Mouse (Mus musculus): ENCODE measurements around the gene Lhcgr. TPM values are rescaled to one million over a fixed set of nuclear protein-coding genes. Genes with fewer than 3 reads are reported as not detected.

The Lhcgr gene
- total and polyA plus RNA-seq, 2 experiments, result not detected

GRCm38 (mm10) chr17:88790680-88791079, 1.1 kb downstream of the Lhcgr start:
- Histone ChIP-seq H3K27ac (replicated peaks; ENCODE audit: insufficient read depth, low read depth, low read length) (no peak overlapping the region), H3K4me3 (ENCODE audit: insufficient read depth, low read depth, low read length) (no peak overlapping the region), H3K4me1 (ENCODE audit: control insufficient read depth, insufficient read depth, low read length) (no peaks in the 10 kb centered on the region), H3K36me3 (ENCODE audit: control insufficient read depth, insufficient read depth, low read length) (no peaks in the 10 kb centered on the region), H3K9ac (ENCODE audit: low read depth, low read length) (no peak overlapping the region), H3K79me2 (ENCODE audit: control insufficient read depth, insufficient read depth, low read length) (no peaks in the 10 kb centered on the region), H3K27me3 (ENCODE audit: control insufficient read depth, insufficient read depth, low read length) (0 out of 2 replicates have a peak, but pooled peaks cover 5% of the 10 kb centered on the region)
- 76% methylated on average over 2 of the region's 2 CpGs for WGBS
- no peak for TF ChIP-seq POLR2A (IDR thresholded peaks at IDR 0.05; ENCODE audit: extremely low read depth, insufficient read depth, low read length)
- TF ChIP-seq CTCF (IDR thresholded peaks at IDR 0.05; ENCODE audit: low read depth, low read length), result no peak
- DNase-seq (ENCODE audit: extremely low read depth, low read depth, low spot score), result no peak

- H3K27me3 ChIP-seq (ENCODE audit: control insufficient read depth, insufficient read depth, low read length), result 0 out of 2 replicates have a peak, but pooled peaks cover 5% of the 10 kb centered on the region
- H3K27ac ChIP-seq (replicated peaks; ENCODE audit: insufficient read depth, low read depth, low read length), result no peak overlapping the region
- no peaks in the 10 kb centered on the region for H3K4me1 ChIP-seq (ENCODE audit: control insufficient read depth, insufficient read depth, low read length)
- H3K4me3 ChIP-seq (ENCODE audit: insufficient read depth, low read depth, low read length), result no peak overlapping the region
- no peaks in the 10 kb centered on the region for H3K36me3 ChIP-seq (ENCODE audit: control insufficient read depth, insufficient read depth, low read length)
- DNase-seq (ENCODE audit: extremely low read depth, low read depth, low spot score), result no peak
- no peaks in the 10 kb centered on the region for H3K79me2 ChIP-seq (ENCODE audit: control insufficient read depth, insufficient read depth, low read length)
- H3K9ac ChIP-seq (ENCODE audit: low read depth, low read length), result no peak overlapping the region
- TF ChIP-seq POLR2A (IDR thresholded peaks at IDR 0.05; ENCODE audit: extremely low read depth, insufficient read depth, low read length) (no peak), CTCF (IDR thresholded peaks at IDR 0.05; ENCODE audit: low read depth, low read length) (no peak)
- WGBS, result 75% methylated on average over 2 of the region's 2 CpGs
These were observed 3.4 kb downstream of the Lhcgr start for GRCm38 (mm10) chr17:88788392-88788791.

- no peak overlapping the region for H3K9ac ChIP-seq (ENCODE audit: low read depth, low read length)
- H3K4me1 ChIP-seq (ENCODE audit: control insufficient read depth, insufficient read depth, low read length), result no peaks in the 10 kb centered on the region
- H3K4me3 ChIP-seq (ENCODE audit: insufficient read depth, low read depth, low read length), result no peak overlapping the region
- 0 out of 2 replicates have a peak, but pooled peaks cover 5% of the 10 kb centered on the region for H3K27me3 ChIP-seq (ENCODE audit: control insufficient read depth, insufficient read depth, low read length)
- no peak overlapping the region for H3K27ac ChIP-seq (replicated peaks; ENCODE audit: insufficient read depth, low read depth, low read length)
- H3K79me2 ChIP-seq (ENCODE audit: control insufficient read depth, insufficient read depth, low read length), result no peaks in the 10 kb centered on the region
- no peak for TF ChIP-seq CTCF (IDR thresholded peaks at IDR 0.05; ENCODE audit: low read depth, low read length)
- no peak for TF ChIP-seq POLR2A (IDR thresholded peaks at IDR 0.05; ENCODE audit: extremely low read depth, insufficient read depth, low read length)
- WGBS, result 41% methylated on average over 6 of the region's 6 CpGs
- no peaks in the 10 kb centered on the region for H3K36me3 ChIP-seq (ENCODE audit: control insufficient read depth, insufficient read depth, low read length)
- no peak for DNase-seq (ENCODE audit: extremely low read depth, low read depth, low spot score)
These were observed 4.9 kb downstream of the Lhcgr start for GRCm38 (mm10) chr17:88786881-88787280.

- Histone ChIP-seq H3K4me1 (ENCODE audit: control insufficient read depth, insufficient read depth, low read length) (no peaks in the 10 kb centered on the region), H3K36me3 (ENCODE audit: control insufficient read depth, insufficient read depth, low read length) (no peaks in the 10 kb centered on the region), H3K79me2 (ENCODE audit: control insufficient read depth, insufficient read depth, low read length) (no peaks in the 10 kb centered on the region), H3K4me3 (ENCODE audit: insufficient read depth, low read depth, low read length) (no peak overlapping the region), H3K27ac (replicated peaks; ENCODE audit: insufficient read depth, low read depth, low read length) (no peak overlapping the region), H3K9ac (ENCODE audit: low read depth, low read length) (no peak overlapping the region), H3K27me3 (ENCODE audit: control insufficient read depth, insufficient read depth, low read length) (0 out of 2 replicates have a peak, but pooled peaks cover 1% of the 10 kb centered on the region)
- no peak for DNase-seq (ENCODE audit: extremely low read depth, low read depth, low spot score)
- no peak for TF ChIP-seq CTCF (IDR thresholded peaks at IDR 0.05; ENCODE audit: low read depth, low read length)
- TF ChIP-seq POLR2A (IDR thresholded peaks at IDR 0.05; ENCODE audit: extremely low read depth, insufficient read depth, low read length), result no peak
- 71% methylated on average over 4 of the region's 4 CpGs for WGBS
These were observed 5.4 kb downstream of the Lhcgr start for GRCm38 (mm10) chr17:88786385-88786784.

GRCm38 (mm10) chr17:88779148-88779547, 12.6 kb downstream of the Lhcgr start:
- Histone ChIP-seq H3K27ac (replicated peaks; ENCODE audit: insufficient read depth, low read depth, low read length) (no peak overlapping the region), H3K36me3 (ENCODE audit: control insufficient read depth, insufficient read depth, low read length) (no peaks in the 10 kb centered on the region), H3K79me2 (ENCODE audit: control insufficient read depth, insufficient read depth, low read length) (no peaks in the 10 kb centered on the region), H3K4me1 (ENCODE audit: control insufficient read depth, insufficient read depth, low read length) (no peaks in the 10 kb centered on the region), H3K27me3 (ENCODE audit: control insufficient read depth, insufficient read depth, low read length) (peaks cover 3% of the 10 kb centered on the region; the same call in 1 of the 2 replicates), H3K9ac (ENCODE audit: low read depth, low read length) (no peak overlapping the region), H3K4me3 (ENCODE audit: insufficient read depth, low read depth, low read length) (no peak overlapping the region)
- TF ChIP-seq CTCF (IDR thresholded peaks at IDR 0.05; ENCODE audit: low read depth, low read length) (no peak), POLR2A (IDR thresholded peaks at IDR 0.05; ENCODE audit: extremely low read depth, insufficient read depth, low read length) (no peak)
- 46% methylated on average over 3 of the region's 3 CpGs for WGBS
- no peak for DNase-seq (ENCODE audit: extremely low read depth, low read depth, low spot score)

GRCm38 (mm10) chr17:88774103-88774526, 17.7 kb downstream of the Lhcgr start:
- H3K4me1 ChIP-seq (ENCODE audit: control insufficient read depth, insufficient read depth, low read length), result no peaks in the 10 kb centered on the region
- H3K27me3 ChIP-seq (ENCODE audit: control insufficient read depth, insufficient read depth, low read length), result peaks cover 3% of the 10 kb centered on the region; the same call in 1 of the 2 replicates
- no peak overlapping the region for H3K4me3 ChIP-seq (ENCODE audit: insufficient read depth, low read depth, low read length)
- DNase-seq (ENCODE audit: extremely low read depth, low read depth, low spot score), result no peak
- TF ChIP-seq CTCF (IDR thresholded peaks at IDR 0.05; ENCODE audit: low read depth, low read length), result no peak
- TF ChIP-seq POLR2A (IDR thresholded peaks at IDR 0.05; ENCODE audit: extremely low read depth, insufficient read depth, low read length), result no peak
- WGBS, result 37% methylated on average over 9 of the region's 9 CpGs
- no peaks in the 10 kb centered on the region for H3K36me3 ChIP-seq (ENCODE audit: control insufficient read depth, insufficient read depth, low read length)
- no peak overlapping the region for H3K27ac ChIP-seq (replicated peaks; ENCODE audit: insufficient read depth, low read depth, low read length)
- no peak overlapping the region for H3K9ac ChIP-seq (ENCODE audit: low read depth, low read length)
- no peaks in the 10 kb centered on the region for H3K79me2 ChIP-seq (ENCODE audit: control insufficient read depth, insufficient read depth, low read length)

All from liver, adult 2 months (tissue).